Mouse (Mus musculus) spleen, adult 2 months (tissue): ENCODE data around the gene Mapk1ip1l.

ENCODE experiments used
- CTCF ChIP-seq: fragments of 200-500 bp; IDR thresholded peaks from 2 replicates; pipeline ENCODE4 v1.5.1; 2011; ENCODE audit warnings: mild to moderate bottlenecking, inconsistent platforms; ENCODE audit not compliant: insufficient read depth, insufficient read length, insufficient replicate concordance; ENCODE audit errors: extremely low read depth
- POLR2A ChIP-seq: fragments of 200-500 bp; IDR thresholded peaks from 2 replicates; pipeline ENCODE4 v1.6.1; 2011; ENCODE audit warnings: low read depth, low read length, inconsistent platforms

GRCm38 (mm10) chr14:47283568-47283967, 14.5 kb upstream of the Mapk1ip1l start:
- TF ChIP-seq CTCF (no peak), POLR2A (no peak)
